Mouse (Mus musculus) gastrocnemius, postnatal 25 days (tissue): Measurements from ENCODE around the gene Trim17. TPM values are rescaled to one million over a fixed set of nuclear protein-coding genes. Genes with fewer than 3 reads are reported as not detected.

Source experiments
- DNase-seq: peaks from one replicate; pipeline ENCODE4 v3.0.0; 2022
- microRNA-seq, 2 experiments: library from miRNA; unstranded; fragments of <30 nt; microRNA quantifications; one replicate each; pipeline ENCODE4 v1.2.0; 2021; ENCODE audit warnings: borderline replicate concordance in 2 of 2
- total RNA-seq, 2 experiments: library from RNA; stranded (reverse); gene quantifications; 1 replicate in 1 of 2; 2 replicates in 1 of 2; pipeline ENCODE4 v1.2.3; 2021

Trim17 gene
- total RNA-seq, 2 experiments from 2014 or later, result 0.13 to 0.18 TPM

DNA sequence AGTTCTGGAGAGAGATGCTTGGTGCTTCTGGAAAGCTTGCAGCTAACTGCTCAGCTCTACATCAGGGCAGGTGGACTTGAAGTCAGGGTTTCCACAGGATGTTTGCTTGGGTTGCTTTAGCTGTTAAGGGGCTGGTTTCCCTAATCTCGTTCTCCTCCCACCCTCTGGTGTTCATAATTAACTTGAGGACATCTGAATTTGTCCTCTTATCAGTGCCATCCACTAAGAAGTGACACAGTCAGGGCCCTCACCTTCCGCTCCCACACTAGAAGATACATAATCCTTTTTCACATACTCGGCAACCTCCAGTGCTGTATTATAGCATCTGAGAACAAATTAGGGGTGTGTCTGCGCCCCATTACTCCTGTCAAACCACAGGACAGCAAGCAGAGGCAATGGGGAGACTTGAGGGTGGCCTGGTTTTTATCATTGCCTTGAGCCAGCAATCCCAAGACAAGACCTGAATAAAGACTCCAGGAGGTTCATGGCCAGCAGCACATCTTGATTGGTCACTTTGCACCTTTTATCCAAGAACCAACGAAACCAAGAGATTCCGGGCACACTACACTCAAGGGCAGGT lies 38.7 kb downstream of the Trim17 start:
- DNase-seq, result no peak

- DNase-seq, result no peak
Measured at GRCm38 (mm10) chr11:58994337-58994826, 39.9 kb downstream of the Trim17 start.

DNA sequence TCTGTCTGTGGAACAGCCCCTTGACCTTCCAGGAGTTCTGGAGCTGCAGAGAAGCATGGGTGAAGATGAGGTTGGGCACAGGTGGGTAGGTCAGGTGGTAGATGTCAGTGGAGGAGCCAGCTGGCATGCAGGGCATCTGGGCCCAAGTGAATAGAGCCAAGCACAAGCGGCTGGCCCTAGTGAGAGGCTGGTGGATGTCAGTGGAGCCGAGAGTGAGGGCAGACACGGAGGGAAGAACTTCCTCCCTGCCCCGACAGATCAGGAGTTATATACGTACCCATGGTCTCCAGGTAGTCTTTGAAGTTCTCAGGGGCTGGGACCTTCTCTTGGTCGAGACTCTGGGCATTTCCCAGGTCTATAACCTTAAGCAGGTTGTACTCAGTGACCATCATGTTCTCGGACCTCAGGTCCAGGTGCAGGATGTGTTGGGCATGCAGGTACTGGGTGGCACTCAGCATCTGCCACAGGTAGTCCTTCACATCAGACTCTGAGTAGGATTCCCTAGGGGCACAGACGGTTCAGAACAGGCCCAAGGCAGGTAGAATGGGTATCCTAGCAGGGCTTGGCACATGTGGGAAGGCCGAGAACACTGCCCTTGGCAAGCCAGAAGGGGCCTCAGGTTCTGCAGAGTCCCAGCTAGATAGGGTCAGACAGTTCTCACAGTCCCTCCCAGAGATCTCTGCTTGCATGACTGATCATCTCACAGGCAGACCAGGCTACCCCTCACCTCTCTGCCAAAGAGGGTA lies 40.7 kb downstream of the Trim17 start:
- no peak for DNase-seq

DNA sequence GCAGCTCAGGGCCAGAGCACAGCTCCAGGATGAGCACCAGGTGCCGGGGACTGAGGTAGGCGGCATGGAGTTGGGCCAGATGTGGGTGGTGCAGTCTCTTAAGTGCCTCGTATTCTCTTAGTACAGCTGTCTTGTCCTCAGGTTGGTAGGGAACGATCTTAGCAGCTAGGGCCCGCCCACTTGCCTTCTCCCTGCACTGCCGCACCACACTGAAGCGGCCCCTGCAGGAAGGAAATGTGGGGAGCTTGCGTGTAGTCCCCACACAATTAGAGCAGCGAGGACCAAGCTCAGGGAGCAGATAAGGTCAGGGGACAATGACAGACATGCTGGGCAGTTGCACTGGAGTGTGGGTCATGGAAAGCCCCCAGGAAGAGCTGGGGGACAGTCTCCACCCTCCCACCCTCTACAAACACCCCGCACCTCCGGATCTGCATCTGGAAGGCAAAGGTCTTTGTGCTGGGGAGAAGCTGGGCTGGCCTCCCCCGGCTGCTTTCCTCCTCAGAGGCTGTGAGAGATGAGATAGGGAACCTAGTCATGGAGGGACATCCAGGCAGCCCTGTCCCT lies 41.4 kb downstream of the Trim17 start:
- DNase-seq, result no peak

DNA sequence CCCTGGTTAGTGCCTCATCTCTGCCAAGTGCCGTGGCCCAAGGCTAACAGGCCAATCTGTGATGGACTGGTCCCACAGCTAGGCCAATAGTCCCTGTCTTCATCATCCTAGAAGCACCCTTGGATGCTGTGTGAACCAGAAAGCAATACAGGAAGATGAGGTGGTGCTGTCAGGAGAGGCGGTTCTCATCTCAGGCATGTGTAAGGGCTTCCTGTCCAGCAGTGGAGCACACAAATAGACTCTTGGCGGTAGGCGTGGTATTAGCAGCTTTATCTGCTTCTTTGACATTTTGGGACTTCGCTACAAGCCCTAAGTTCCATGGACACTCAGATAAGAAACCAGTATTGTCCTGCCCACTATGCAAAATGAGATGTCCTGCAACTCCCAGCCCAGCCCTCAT lies 43.1 kb downstream of the Trim17 start:
- no peak for DNase-seq

- no peak for DNase-seq
Measured at GRCm38 (mm10) chr11:58999158-58999557, 44.7 kb downstream of the Trim17 start.

DNA sequence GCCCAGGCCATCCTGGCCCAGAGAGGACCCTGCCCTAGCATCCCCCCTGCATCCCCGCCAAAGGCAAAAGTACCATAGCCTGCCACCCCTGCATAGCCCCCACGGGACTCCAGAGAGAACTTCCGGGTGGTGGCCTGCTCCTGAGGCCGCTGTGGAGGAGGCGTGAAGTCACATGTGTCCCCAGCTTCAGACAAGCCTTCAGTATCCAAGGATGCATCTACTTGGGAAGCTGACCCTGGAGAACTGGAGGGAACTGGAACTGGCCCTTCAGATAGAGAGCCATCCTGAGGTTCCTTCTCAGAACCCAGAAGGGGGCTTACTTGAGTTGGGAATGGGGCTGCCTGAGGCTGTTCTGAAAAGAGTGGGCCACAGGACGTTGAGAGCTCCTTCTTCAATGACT lies 45.3 kb downstream of the Trim17 start:
- no peak for DNase-seq

GRCm38 (mm10) chr11:59000635-59001034 lies 46.1 kb downstream of the Trim17 start:
- DNase-seq, result no peak

DNA sequence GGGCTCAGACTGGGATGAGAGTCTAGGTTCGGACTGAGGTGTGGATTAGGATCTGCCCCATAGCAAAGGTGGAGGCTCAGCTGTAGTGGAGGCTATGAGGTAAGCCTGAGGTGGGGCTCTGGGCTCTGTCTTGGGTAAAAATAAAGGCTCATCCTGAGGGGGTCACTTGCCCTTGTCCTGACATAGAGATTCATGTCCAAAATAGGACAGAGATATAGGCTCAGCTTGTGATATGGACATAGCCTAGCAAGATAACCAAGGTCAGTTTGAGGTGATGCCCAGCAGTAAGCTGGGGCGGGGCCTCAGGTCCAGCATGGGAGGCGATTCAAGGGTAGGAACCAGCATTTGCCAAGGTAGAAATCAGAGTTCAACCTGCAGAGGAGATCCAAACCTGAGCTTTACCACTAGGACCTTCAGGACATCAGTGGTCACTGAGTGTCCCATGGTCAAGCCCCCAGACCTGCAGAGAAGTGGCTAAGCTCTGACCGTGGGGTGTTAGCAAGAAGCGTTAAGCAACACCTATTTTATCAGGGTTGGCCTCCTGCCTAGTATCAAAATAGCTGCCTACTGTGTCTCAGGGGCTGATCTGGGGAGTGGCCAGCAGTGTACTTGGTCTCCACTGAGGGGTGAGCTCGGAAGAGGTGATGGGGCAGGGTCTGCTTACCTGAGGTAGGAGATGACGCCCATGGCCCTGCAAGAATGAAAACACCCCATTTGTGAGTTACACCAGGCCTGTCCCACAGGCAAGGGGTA lies 48.0 kb downstream of the Trim17 start:
- DNase-seq, result no peak

DNA sequence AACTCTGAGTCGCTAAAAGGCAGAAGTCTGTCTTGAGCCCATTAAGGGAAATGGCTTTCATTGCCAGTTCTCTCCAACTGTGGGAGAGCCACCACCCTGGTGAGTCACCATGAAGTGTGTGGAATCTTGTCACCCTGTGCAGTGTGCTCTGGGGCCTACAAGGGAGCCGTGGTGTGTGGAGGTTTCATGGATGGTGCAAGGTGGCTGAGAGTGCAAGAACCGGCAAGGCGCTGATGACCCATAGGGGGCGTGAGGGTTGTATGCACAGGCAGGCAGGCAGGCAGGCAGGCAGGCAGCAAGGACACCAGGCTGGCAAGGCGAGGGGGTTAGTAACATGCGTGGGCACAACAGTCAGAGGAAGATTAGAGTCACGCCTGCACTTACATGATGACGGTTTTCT lies 60.6 kb downstream of the Trim17 start:
- DNase-seq, result no peak

Small RNAs within 50 kb of the gene (microRNA-seq; reads per million reads assigned to microRNA genes)
- 0 to 0.26 reads per million in 2 experiments for gene Gm44313

Other genes starting within 250 kb of the Trim17 start
- not detected for gene Olfr318, start 230.7 kb upstream of the Trim17 start, total RNA-seq
- gene Olfr317, start 215.5 kb upstream of the Trim17 start, total RNA-seq, result not detected
- not detected for gene Olfr316, start 202.0 kb upstream of the Trim17 start, total RNA-seq
- gene Olfr315, start 181.5 kb upstream of the Trim17 start, total RNA-seq, result not detected
- gene Olfr314, start 171.7 kb upstream of the Trim17 start, total RNA-seq, result not detected
- gene Fam183b, start 152.7 kb upstream of the Trim17 start, total RNA-seq, result not detected
- gene Olfr313, start 139.7 kb upstream of the Trim17 start, total RNA-seq, result not detected
- gene Olfr312, start 125.4 kb upstream of the Trim17 start, total RNA-seq, result not detected
- gene Olfr311, start 115.4 kb upstream of the Trim17 start, total RNA-seq, result not detected
- gene Gm12258, start 107.5 kb upstream of the Trim17 start, total RNA-seq, result 1 to 10 TPM in 1 of 2 experiments, under 1 TPM in 1; 0.61 to 1.0 TPM
- 1 to 10 TPM in 1 of 2 experiments, under 1 TPM in 1; 0.90 to 1.4 TPM for gene 2810021J22Rik, start 87.5 kb upstream of the Trim17 start, total RNA-seq
- 1 to 10 TPM; 2.7 to 3.0 TPM for gene Zfp39, start 50.5 kb upstream of the Trim17 start, total RNA-seq
- not detected for gene Btnl10, start 36.8 kb upstream of the Trim17 start, total RNA-seq
- 100 to 1,000 TPM in 1 of 2 experiments, 10 to 100 TPM in 1; 99.3 to 105 TPM for gene Rnf187, start 15.8 kb upstream of the Trim17 start, total RNA-seq
- 1 to 10 TPM; 1.1 to 1.2 TPM for gene Hist3h2ba, start 5.8 kb upstream of the Trim17 start, total RNA-seq
- 10 to 100 TPM; 10.1 to 11.1 TPM for gene Hist3h2a, start within 50 bp of the Trim17 start, total RNA-seq
- gene Trim11, start 23.4 kb downstream of the Trim17 start, total RNA-seq, result 1 to 10 TPM; 6.7 to 8.1 TPM
- gene Obscn, start 181.7 kb downstream of the Trim17 start, total RNA-seq, result 1,000 to 10,000 TPM; 1,440 to 1,520 TPM
- gene Iba57, start 209.1 kb downstream of the Trim17 start, total RNA-seq, result 1 to 10 TPM; 7.3 to 9.3 TPM
- gene Gjc2, start 228.5 kb downstream of the Trim17 start, total RNA-seq, result under 1 TPM; 0.33 to 0.48 TPM
- gene Guk1, start 237.5 kb downstream of the Trim17 start, total RNA-seq, result 10 to 100 TPM; 18.7 to 24.5 TPM
- gene Mrpl55, start 247.8 kb downstream of the Trim17 start, total RNA-seq, result 10 to 100 TPM; 47.8 to 48.4 TPM